Mouse (Mus musculus) thymus, postnatal 25 days (tissue): ENCODE results near the gene Pygb.

Experiments
- DNase-seq: peaks from one replicate; pipeline ENCODE4 v3.0.0; 2022

The Pygb gene

DNA sequence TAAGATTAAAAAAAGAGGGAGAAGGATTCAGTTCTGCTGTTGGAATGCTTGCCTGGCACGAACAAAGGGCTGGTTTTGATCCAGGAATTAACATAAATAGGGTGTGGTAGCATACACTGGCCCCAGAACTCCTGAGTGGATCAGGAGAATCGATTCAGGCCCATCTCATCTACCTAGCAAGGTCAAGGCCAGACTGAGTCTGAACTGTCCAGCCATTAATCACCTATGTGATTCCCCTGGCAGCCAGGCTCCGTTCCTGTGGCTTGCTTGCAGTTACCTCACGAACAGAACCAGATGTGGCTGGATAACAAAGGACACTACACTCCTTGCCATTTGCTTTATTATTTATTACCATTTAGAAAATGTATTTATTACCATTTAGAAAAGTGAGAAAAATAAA lies 6.8 kb downstream of the Pygb start:
- DNase-seq, result no peak

DNA sequence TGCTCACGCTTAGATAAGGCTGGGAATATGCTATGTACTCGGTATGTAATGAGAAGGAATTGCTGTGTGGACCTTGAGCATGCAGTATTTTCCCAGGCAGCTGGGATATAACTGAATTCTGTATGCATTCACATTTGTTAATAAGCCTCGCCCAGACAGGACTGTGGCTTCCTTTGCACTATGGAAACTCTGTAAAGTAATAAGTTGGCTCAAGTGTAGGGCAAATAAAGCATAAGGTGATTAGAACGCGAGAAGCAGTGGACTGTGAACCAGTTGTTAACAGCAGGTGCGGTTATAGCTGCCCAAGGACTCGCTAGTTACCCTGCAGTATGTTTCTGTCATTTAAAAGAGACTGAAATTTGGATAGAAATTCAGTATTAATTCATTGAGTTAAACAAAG lies 11.5 kb downstream of the Pygb start:
- no peak for DNase-seq

DNA sequence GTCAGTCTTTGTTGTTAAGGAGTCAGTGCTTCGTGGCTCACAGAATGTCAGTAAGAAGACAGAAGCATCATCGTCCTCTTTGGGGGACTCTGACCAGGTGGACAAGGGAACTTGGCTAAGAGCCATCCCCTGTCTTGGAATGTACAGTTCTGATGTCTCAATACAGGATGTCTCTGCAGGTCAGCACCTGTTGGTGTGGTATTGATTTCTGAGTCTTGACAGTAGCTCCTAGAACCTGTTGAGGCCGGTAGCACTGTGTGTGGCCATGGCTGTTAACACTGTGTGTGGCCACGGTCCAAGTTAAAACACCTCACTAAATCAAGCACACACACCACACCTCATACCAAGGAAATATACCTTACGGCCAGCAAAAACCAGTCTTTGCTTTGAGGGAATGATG lies 14.1 kb downstream of the Pygb start:
- DNase-seq, result no peak

DNA sequence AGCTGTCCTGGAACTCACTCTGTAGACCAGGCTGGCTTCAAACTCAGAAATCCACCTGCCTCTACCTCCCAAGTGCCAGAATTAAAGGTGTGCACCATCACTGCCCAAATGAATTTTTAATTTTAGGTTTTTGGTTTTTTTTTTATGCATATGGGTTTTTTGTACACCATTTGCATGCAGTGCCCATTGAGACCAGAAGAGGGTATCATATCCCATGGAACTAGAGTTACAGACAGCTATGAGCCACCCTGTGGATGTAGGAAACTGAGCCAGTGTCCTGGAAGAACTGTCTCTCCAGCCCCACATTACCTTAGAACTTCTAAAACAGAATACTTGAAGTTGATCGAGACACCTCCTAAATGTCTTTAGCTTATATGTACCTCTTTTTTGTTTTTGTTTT lies 16.5 kb downstream of the Pygb start:
- peak; percentile 17 for DNase-seq

- no peak for DNase-seq
Observed at GRCm38 (mm10) chr2:150808381-150808780, 21.8 kb downstream of the Pygb start.

DNA sequence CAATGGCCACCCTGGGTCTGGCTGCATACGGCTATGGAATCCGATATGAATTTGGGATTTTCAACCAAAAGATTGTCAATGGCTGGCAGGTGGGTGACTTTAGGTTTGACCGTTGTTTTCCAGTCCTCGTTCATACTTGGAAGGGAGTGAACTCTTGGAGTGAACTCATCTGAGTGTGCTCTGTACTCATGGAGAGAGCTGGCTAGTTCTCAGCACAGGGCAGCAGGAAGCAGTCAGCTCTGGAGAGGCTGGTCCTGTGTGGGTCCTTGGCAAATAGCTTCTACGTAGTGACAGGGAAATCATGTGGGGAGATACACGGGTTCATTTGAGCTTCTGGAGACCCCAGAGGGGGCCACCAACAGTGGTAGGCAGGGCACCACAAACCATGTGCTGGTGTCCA lies 22.3 kb downstream of the Pygb start:
- DNase-seq, result no peak

DNA sequence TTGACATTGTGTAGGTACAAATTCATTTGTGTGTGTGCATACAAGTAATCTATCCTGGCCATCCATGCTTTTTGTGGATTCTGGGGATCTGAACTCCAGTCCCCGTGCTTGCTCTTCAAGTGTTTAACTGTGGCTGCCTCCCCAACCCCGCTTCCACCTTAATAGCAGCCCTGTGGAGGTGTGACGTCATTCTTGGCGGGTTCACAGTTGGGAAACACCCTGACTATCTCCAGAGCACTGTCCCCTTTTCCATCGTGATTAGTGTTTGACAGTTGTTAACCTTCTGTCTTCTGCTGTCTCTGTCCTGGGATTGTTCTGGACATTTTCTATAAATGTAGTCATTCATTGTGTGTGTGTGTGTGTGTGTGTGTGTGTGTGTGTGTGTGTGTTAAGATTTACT lies 24.1 kb downstream of the Pygb start:
- no peak for DNase-seq

DNA sequence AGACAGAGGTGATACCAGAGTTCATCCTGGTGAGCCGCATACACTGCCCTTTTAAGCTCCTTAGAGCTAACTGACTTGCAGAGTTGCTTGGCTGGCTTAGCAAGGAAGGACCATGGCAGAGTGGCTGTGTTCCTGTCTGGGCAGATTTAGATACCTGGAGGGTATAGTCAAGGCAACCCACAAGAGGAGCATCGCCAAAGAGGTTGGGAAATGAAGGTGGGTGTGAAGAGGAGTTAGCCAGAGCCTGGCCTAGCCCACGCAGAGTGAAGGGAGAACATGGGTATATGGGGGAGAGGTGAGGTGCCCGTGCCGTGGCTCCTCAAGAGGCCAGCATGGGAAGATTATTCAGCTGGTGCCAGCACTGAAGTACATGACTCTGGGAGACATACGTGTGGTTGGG lies 26.3 kb downstream of the Pygb start:
- DNase-seq, result no peak

GRCm38 (mm10) chr2:150816676-150817402 lies 30.3 kb downstream of the Pygb start:
- no peak for DNase-seq

DNA sequence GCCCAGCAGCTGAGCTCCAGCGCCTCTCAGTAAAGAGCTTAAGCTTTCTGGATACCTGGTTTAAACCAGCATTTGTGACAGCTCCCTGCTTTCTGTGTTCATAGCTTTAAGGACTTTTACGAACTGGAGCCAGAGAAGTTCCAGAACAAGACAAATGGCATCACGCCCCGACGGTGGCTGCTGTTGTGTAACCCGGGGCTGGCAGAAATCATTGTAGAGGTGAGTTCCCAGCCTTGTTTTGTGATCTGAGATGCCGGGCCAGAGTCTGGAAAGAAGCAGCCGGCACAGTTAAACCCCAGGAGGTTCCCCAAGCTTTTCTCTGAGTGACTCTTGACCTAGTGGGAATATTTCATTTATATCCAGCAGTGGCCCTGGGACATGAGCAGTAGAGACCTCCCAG lies 32.2 kb downstream of the Pygb start:
- DNase-seq, result no peak

- no peak for DNase-seq
Observed at GRCm38 (mm10) chr2:150820720-150821119, 34.2 kb downstream of the Pygb start.

- DNase-seq, result no peak
Observed at GRCm38 (mm10) chr2:150822987-150823386, 36.5 kb downstream of the Pygb start.

DNA sequence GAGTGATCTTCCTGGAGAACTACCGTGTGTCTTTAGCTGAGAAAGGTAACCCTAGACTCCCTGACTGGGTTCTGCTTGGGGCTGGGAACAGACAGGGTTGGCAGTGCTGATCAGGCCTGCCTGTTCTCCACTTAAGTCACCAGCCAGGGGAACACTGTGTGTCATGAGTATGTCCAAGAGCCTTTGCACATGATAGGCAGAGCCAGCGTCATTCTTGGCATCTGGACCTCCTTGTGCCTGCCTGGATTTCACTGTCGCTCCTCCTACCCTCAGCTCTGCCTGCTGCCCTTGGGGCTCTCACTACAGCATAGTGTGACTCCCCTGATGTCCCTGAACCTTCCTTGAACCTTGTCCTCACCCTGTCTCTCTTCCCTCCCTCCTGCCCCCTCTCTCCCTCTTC lies 39.9 kb downstream of the Pygb start:
- DNase-seq, result no peak

GRCm38 (mm10) chr2:150828164-150828563 lies 41.6 kb downstream of the Pygb start:
- DNase-seq, result no peak

- no peak for DNase-seq
Observed at GRCm38 (mm10) chr2:150828654-150829053, 42.1 kb downstream of the Pygb start.

GRCm38 (mm10) chr2:150830011-150830410 lies 43.5 kb downstream of the Pygb start:
- DNase-seq, result no peak

DNA sequence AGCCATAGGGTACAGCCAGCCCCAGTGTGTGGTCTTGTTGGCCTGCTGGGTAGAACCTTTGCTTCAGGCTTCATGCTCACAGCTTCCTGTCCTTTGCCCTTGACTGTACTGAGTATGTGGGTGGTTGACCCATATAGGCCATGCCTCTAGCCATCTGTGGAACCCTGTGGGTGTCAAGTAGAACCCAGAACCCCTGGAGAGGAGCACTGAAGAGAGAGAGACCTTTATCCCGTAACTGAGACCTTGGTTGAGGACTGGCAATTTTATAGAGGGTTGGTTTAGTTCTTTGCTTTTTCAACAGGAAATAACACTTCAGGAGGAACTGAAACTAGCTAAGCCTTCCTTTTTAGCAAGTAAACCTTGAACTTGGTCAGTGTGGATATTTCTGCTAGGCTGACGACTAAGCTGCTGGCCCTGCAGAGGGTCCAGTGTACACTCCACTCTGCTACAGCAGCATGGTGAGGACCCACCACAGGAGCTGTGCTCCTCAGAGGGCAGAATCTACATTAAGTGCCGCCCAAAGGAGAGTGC lies 44.4 kb downstream of the Pygb start:
- DNase-seq, result no peak

DNA sequence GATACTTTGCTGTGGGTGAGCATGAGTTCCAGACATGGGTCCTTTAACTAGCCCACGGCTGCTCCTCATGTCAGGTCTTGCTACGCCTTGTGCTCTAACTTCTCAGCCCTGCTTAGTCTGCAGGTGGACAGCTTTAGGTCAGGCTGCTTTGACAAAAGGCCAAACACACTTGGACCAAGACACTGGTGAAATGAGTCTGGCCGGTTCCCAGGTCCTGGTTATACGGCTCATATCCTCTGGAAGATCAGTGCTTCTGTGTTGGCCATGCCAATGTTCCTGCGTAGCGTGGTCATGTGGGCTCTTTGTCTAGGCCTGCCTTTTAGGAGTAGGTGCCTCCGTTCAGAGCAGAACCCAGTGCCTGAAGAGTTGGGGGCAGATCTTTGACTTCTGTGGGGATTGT lies 45.5 kb downstream of the Pygb start:
- DNase-seq, result no peak

DNA sequence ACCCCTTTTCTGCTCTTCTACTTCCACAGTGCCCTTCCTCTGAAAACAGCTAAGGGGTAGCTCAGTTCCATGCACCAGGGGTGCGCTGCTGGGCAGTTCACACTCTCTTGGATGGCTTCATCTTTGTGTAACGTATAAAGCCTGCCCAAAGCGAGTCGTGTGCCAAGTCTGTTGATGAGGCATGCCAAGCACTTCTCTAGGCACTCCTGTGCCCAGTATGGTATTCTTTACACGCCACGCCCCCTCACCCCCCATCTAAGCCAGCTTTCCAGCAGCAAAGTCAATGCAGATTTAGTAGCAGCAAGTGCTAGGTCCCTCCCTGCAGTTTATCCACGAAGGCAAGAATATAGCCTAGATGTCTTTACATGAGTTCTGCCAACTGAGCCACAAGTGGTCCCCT lies 48.1 kb downstream of the Pygb start:
- no peak for DNase-seq

- no peak for DNase-seq
Observed at GRCm38 (mm10) chr2:150835975-150836374, 49.4 kb downstream of the Pygb start.

DNA sequence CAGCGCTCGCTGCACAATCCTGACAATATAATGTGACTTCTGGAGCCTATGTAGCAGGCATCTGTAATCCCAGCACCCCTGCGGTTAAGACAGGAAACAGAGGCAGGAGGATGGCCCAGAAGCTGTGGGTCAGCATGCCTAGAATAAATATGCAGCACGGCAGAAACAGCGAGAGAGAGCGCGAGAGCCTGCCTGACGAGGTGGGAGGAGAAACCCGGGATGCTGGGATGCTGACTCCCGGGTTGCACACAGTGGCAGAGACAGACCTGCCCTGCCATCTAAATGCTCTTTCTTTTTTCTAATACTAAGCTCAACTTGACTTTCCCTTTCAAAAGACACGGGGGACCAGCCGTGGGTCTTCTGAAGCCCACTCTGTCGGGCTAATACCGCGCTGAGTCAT lies 50.4 kb downstream of the Pygb start:
- no peak for DNase-seq

DNA sequence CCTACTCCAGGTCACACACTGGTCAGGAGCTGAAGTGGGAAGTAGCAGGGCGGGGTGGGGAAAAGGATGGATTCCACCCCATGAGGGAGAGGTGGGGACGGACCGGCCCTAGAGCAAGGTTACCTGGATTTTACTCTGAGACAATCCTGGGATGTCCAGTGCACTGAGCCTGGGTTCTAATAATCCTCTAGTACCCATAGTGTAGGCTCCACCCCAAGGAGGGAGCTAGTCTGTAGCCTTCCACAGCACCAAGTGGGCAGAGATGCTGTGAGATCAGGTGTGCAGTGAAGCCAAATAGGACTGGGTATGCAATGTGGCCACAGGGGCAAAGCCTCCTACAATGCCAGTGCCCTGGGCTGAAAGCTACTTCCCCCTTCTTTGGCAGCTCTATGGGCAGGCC lies 51.2 kb downstream of the Pygb start:
- DNase-seq, result no peak

- DNase-seq, result no peak
Observed at GRCm38 (mm10) chr2:150839686-150840471, 53.3 kb downstream of the Pygb start.

DNA sequence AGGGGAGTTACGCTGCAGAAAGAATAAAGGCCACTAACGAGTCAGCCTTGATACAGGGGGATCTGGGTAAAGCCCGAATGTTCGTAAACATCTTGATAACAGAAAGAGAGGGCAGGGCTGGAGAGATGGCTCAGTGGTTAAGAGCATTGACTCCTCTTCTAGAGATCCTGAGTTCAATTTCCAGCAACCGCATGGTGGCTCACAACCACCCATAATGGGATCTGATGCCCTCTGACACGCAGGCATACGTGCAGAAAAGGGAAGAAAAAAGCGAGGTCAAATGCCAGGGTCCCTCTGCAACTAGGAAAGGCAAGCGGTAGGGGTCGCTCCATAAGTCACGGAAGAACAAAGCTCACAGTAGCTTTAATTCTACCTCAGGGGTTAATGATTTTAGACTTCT lies 54.6 kb downstream of the Pygb start:
- no peak for DNase-seq
